Mouse (Mus musculus): ENCODE data around the gene Wnt5b.

Gene Wnt5b

DNA sequence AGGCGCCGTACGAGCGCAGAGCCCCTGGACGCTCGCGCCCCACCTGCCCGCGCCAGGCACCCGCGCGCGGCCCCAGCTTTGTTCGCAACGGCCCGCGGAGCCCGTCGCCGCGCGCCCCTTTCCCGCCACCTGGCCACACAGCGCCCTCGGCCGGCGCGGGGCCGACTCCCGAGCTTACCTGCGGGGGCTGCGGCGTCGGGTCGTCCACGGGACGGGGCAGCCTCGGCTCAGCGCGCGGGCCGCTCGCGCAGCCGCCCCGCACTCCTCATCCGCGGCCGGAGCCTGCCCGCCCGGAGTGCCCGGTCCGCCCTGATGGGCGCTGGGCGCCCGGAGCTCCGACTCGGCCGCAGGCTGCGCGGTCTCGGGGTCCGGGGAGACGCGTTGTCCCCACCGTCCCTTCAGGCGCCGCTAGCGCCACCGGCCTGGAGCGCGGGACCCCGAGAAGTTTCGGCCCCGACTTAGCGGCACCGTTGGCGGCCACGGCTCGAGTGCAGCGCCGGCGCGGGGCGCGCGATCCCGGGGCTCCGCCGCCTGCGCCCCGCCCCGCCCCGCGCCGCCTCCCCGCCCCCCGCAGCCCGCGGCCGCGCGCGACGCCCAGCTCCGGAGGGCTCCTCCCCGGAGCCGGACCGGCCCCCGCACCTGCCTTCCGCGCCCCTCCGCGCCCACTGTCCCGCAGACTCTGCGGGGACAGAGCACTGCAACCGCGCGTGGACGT, at the start of gene Wnt5b:
TSS of gene Wnt5b (minus strand) at position 545 of the 715 bp plus-strand sequence.
- no peak for DNase-seq

DNA sequence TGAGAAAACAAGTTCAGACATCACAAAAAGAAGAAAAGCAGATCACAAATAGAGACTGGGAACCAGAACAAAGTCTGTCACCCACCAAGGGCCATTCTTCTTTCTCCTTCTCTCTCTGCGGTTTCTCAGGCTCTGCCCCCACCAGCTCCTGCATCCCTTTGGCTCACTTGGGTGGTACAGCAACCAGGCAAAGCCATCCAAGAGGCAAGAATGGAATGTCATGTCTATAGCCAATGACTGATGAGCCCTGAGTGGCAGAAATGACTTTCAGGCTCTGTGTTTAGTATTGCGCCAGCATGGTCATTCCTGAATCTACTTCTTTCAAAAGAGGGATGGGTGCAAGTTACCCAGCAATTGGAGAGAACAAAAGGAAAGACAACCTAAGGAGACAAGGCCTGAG, 46.7 kb upstream of the Wnt5b start:
- no peak for DNase-seq

DNA sequence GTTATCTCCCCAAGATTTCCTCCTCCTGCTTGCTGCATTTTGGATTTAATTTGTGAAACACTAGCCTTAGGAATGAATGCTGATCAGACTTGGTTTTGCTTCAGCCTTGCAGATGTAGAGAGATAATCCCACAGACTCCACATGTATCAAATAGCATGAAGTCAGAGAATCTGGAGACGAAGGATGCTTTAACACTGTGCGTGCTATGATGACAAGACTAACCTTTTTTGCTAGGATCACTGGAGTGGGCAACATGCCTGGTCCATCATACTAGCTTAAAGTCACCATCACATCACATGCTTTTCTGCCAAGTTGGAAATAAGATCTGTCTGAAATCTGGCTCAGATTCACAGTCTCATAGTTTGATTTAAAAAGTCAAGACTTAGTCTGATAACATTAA, 43.8 kb upstream of the Wnt5b start:
- DNase-seq = no peak

DNA sequence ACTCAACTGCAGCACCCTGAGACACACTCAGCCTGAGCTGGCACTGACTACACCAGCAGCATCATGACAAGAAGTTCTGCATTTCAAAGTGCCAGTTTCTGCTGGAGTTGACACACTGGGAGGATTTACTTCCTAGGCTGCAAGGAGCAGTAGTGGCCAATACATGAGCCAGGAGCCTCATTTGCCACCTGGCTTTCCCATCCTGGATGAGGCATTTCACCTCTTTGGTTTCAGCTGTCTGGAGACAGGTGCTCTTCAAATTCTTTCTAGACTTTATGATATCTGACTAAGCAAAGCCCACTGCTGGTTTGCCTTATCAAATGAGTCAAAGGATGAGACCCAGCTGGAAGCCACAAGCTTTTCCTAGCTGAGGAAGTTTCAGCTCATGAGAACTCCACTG, 43.3 kb upstream of the Wnt5b start:
- no peak for DNase-seq

DNA sequence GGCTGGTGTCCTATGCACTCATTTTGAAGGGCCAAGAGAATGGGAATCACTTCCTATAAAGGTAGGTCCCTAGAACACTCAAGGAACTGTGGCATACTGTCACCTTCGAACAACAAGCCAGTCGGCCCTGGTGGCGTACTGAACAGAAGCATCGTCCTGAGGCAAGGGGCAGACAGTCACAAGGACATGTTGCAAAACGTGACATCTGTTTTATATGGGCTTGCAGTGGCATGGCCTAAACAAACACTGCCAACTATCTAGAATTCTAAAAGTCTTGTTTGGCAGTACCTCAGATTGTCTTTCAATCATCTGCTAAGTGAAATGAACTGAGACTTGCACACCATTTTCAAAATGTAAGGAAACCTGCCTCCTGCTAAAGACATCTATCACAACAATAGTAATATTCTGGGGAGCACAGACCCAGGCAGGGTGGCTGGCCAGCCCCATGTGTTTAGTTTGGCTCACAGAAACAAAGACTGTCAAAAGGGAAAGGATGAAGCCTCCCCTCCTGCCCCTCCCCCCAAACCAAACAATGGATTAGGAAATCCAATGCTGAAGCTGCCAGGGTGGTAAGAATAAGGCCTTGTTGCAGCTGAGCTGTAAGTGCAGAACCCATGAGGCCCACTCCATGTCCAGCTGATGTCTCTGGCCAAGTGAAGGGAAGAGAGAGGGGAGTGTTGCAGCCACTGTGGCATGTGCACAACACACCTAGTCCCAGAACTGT, 41.7 kb upstream of the Wnt5b start:
- DNase-seq = no peak

DNA sequence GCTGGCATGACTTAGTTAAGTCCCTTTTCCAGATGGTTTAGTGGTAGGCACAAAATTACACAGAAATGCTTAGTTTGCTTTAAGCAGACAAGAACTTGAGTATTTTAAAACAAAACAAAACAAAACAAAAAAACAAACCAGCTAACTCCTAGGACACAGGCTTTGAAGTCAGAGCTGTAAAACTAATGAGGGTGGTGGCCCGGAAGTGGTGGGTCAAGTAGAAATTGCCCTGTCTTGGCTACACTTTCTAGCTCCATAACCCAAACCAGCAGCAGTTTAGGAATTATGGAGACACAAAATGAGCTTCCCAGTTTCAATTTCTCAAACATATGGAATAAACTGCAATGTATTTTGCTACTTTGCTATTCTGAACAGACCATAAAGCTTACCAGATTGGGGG, 39.9 kb upstream of the Wnt5b start:
- DNase-seq = no peak

DNA sequence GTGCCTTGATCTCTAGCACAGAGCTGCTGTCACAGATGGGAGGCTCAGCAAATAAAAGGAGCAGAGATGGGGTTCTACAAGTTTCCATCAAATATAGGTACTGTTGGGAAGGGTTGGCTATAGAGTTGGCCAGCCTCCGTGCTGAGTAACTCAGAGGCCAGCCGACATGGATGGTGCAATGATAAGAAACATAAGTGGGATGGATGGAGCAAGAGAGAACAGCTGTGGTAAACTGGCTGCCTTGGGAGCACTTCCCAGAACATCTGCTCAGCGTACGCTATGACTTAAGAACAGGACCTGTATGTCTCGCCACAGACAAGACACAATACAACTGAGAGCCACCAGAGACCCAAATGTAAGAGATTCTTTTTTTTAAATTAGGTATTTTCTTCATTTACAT, 39.0 kb upstream of the Wnt5b start:
- DNase-seq = no peak

DNA sequence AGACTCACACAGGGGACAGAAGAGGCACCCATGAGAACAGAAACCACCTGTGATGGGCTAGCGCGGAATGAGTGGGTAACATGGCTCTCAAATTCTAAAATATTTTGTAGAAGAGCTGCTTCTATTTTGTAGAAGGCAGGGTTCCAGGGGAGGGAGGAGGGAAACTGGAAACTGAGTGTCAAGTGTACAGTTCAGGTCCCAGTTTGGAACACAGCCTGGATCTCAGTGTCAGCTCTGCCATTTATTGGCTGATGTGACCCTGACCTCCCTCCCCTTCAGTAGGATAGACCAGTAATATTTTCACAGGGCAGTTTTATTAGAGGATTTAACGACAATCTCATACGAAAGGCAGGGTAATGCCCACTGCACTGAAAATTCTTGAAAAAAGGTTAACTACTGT, 32.6 kb upstream of the Wnt5b start:
- DNase-seq = no peak

DNA sequence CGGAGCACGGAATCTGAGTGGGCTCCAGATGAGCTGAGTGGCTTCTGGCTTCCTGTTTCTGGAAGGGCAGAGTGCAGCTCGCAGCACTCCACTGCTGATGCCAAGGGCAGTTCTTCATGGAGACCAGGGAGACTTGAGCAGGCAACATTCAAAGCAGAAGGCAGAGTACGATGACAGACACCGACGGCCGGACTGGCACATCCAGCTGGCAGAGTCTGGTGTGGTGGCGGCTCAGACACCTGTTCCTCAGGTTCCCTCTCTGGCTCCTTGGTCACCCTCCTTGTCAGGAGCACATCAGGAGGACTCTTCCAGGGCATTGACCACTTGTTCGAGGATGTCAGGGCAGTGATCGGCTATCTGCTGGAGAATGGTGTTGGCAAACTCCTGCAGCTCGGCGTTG, 31.2 kb upstream of the Wnt5b start:
- DNase-seq = no peak

DNA sequence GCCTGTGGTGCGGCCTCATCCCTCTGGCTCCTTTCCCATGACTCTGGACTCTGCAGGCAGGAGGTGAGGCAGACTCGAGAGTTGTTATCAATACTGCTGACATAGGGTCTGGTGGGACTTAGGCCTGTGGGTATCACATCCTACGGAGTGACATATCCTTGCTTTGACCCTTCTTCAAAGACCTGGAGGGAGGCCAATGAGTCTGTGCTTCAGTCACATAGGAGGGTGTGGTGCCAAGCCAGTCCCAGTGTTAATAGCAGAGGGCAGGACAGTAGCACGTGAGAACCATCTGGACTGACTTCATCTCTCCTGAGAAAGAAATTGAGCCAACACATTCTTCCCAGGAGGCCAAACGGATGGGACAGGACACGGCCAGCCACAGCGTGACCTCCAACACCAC, 28.1 kb upstream of the Wnt5b start:
- no peak for DNase-seq

DNA sequence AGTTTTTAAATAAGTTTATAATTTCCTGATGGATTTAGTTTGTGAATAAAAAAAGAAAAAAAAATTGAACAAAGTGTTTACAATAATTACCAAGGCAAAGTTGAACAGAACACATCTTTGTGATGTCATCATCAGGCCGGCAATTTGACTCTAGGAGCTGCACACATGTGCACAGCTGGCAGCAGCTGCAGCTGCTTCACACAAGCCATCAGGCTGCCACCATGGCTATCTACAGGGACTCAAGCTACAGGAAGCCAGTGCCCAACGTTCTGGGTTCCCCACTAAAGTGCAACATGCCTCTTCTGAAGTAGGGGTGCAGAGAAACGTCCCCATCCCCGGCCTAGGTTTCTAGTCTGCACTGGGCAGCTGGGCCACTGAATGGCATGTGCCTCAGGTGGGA, 26.6 kb upstream of the Wnt5b start:
- DNase-seq = no peak

DNA sequence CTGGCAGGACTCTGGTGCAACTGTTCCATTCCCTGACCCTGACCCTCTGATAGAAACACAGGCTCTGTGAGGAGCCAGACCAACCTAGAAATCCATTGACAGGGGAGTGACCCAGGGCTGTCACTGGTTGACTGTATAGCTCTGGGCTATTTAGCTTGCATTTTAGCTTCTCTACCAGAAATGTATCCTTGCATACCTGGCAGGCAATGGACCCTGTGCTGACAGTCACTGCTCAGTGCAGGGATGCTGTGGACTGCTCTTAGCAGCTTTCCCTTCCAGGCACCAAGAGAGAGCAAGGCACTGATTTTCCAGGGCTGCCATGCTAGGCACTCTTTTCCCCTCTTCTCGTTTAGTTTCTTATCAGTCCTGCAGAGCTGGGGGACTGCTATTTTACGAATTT, 24.2 kb upstream of the Wnt5b start:
- DNase-seq = no peak

DNA sequence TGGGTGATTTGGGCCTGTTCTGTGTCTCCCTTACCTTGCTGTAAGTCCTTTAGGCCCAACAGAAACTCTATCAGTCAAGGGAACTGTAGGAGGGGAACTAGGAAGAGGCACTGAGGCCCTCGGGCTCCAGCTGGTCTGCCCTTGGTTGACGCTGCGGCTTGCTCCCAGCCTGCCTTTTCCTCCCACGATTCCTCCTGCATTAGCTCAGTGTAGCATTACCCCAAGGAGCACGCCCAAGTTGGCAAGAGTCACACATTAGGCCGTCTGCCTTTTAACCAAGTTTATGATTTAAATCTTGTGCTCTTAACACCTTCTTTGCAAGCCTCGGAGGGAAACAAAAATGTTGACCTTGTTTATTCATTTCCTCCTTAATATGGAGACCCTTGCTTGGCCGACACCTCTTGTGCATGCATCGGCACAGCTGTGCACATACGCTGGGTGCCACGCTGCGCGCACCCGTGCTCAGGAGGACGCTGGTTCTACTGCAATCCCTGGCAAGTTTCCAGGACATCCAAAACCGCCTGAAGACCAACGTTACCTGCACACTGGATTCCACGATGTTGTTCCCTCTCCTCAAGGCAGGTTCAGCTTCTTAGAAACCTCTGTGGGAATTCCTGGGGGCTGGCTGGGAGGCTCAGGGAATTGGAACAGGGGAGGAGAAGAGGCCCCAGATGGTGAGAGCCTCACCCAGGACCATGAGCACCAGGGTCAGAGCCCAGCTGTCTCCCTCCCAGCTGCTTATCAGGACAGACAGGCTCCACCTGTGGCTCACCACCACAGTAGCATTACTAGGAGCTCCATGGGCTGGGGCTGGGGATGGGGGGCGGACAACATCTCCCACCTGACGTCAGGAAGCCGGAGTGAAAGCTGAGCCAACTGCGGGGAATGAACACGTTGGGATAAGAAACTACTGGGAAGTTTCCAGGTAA, 21.6 kb upstream of the Wnt5b start:
- no peak for DNase-seq

DNA sequence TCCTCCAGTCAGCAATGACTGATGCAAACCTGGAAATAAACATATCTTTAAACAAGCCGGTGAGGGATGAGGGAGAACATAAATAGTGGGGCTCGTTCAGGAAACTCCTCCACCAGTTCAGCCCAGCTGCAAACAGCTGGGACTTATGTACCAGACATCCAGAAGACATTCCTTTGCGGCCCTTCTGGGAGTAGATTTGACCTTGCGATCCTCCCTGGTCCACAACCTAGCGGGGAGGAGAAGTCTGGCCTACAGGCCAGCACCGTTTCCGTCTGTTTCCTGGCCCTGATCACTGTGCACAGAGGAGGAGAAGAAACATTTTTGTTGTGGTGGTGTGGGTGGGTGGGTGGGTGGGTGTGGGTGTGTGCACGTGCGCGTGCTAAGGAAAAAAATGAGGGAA, 18.4 kb upstream of the Wnt5b start:
- no peak for DNase-seq

DNA sequence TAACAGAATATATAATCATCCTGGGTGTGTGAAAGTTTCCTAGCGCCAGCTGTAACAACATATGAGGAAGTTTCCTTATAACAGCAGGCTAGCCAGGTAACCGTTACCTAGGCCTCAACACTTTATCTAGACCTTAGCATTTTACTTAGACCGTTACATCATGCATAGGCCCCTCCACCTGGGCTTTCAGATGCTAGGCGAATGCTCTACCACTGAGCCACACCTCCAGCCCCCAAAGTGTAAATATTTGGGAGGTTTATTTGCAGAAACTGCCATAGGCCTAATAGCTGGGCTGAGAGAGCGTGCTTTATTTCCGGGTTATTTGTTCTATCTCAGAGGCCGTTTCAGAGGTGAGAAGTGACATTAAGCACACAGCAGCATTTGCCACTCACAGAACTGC, 14.7 kb upstream of the Wnt5b start:
- no peak for DNase-seq

DNA sequence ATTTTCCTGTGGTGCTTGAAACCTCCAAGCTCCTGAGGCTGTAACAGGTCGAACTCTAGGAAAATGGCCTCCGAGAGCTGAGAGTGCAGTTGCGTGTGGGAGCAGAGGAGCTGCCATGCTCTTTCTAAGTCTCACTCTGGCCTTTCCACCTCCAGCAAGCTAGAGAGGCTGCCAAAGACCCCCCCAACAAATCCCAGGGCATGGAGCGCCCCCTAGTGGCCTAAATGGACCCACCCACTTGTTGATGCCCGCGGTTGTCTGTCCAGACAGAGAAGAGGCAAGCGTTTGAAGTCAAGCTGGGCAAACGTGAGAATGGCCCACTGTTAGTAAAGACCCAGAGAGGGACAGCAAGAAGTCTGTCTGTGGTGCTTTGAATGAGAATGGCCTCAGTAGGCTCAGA, 10.3 kb upstream of the Wnt5b start:
- no peak for DNase-seq

DNA sequence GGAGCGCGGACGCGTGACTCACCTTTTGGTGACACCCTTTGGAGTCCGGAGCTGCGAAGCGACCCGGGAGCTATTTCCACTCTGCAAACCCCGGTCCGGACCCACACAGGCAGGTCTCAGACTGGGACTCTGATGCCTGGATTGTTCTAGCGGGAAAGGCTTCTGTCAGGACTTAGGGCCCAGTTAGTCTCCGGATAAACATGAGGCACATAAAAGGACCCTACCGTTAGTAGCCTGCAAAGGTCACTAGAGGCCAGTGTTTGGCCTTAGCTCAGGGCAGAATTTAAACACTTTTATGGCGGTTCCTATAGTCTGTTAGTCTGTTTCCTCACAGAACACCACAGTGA, 344 bp upstream of the Wnt5b start:
- DNase-seq = no peak

DNA sequence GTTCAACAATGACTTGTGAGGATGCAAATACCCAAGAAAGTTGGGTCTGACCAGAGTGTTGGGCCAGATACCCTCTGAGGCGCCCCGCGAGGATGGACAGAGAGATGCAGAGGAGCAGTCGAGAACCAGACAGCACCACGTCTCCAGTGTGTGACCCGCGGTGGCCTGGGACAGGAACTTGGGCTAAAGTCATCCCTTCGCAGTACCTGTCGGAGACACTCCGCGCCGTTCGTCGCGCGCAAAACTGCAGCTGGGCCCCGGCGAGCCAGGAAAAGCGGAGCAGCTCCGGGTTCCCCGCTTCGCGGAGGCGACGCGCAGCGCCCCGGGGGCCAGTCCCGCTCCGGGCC, 718 bp downstream of the Wnt5b start:
- DNase-seq = peak; percentile 17

DNA sequence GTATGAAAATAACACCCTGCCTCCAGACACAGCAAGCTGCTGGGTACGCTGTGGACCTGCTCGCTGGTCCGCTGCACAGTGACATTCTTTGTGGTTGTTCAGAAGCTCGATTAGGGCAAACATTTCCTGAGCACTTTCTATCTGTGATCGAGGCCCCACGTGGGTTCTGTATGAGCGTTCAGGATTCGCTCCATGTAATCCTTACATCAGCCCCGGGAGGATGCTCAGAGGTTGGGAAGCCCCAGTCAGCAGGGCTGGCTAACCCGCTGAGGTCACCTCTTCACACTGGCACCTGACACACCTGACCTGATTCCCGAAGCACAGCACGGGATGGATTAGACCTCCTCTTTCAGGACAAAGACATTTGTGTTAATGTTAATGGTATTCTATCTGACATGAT, 8.3 kb downstream of the Wnt5b start:
- DNase-seq = no peak

DNA sequence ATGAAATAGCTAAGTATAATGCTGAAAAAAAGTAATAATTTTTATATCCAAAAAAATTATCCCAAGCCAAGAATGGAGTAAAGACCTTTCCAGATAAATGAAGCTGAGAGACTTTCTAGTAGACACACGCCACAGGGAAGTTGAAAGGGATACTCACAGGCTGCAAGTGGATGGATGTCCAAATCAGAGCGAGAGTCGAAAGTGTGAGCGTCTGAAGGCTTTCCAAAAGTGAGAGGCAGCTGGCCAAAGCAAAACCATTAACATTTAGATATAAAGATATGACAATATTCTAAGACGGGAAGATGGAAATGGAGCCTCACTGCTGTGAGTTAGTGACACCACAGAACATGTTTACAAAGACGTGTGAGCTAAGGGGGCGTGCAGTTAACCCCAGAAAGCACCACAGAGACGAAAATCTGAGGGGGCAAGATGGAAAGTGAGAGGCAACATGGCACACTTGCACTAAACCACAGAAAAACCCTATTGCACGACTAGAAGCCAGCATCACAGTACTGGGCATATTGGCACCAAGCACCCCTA, 10.9 kb downstream of the Wnt5b start:
- DNase-seq = no peak

DNA sequence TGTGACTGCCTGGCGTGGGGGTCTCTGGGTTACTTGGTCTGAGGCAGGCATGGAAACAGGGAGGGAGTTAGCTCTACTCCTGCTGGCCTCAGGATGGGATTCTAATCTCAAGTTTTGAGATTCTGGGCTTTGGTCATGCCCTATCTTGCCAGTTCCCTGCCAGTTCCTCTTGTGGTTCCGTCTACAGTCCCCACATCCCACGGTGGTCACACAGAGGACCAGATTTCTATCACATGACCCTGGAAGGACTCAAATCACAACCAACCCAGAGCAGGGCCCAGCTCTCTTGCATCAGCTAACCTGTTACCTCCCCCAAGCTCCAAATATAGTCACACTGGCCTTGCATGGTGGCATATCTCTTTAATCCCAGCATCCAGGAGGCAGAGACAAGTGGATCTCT, 14.5 kb downstream of the Wnt5b start:
- DNase-seq = no peak

DNA sequence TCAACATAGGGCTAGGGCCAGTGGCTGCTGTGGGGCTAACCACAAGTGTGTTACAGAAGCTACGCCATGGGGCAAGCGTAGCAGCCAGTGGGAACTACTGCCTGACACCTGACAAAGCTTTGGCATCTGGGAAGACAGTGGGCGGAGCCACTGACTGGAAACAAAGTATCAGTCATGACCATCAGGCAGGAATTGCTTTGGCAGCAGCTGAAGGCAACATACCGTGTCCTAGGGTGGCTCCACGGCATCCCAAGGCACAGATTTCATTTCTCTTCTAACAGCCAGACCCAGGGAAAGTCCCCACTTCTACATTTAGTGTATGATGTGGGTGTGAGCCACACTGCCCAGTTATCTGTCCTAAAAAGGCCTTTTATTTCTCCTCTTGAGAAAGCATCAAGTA, 17.6 kb downstream of the Wnt5b start:
- DNase-seq = no peak

DNA sequence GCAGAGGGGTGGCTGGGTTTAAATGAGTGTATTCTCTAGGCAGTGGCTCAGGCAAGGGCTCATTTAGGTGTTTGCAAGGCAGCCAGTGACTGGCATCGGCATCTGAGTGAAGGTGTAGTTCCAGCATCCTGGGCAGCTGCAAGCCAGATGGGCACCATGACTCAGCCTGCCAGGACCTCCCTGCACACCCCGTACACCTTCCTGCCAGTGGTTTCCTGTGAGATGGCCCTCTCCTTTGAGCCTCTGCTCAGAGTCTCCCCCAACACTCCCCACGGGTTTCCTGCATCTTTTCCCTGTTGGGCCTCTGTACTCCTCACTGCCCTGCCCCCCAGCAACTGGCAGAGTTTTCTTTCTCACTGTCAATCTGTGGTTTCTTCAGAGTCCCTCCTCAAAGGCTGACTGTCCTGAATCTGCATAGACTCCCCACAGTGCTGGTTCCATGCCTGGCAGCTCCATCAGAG, 22.2 kb downstream of the Wnt5b start:
- DNase-seq = no peak

DNA sequence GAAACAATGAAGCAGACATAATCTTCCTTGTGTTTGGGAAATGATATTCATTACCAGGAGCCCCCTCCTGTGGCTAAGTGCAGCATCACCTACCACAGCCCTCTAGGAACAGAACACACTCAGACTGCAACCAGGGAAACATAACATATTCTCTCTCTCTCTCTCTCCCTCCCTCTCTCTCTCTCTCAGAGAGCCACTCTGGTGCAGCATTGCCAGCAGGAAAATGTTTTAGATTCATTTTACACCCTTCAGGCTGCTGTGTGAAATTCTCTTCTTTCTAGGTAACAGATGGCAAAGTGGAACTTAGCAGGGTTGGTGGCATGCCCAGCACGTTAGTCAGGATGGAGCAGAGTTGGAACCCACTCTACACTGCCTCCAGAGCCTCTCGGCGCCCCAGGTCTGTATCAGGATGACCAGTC, 22.7 kb downstream of the Wnt5b start:
- peak; percentile 34 for DNase-seq
